Mouse (Mus musculus): ENCODE data around the gene Carm1.
A peak's percentile ranks its signal among the peaks of the same experiment; 100 is the strongest.
"Not testable (repeated sequence)": the region's sequence is repeated elsewhere in the genome, so short reads cannot be mapped to it uniquely, and the experiment has no call there.

Carm1 gene

DNA sequence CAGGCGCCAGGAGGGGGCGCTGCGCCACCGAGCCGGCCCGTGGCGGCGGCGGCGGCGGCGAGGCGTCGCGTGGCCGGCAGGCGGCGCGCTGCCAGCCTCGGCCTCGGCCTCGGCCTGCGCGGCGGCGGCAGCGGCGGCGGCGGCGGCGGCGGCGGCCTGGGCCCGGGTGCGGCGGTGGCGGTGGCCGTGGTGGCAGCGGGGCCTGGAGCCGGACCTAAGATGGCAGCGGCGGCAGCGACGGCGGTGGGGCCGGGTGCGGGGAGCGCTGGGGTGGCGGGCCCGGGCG lies at the start of gene Carm1:
Gene Carm1 (plus strand): TSS at position 106 of the 286 bp plus-strand sequence.
- DNase-seq (ENCODE audit: low spot score), result no peak

DNA sequence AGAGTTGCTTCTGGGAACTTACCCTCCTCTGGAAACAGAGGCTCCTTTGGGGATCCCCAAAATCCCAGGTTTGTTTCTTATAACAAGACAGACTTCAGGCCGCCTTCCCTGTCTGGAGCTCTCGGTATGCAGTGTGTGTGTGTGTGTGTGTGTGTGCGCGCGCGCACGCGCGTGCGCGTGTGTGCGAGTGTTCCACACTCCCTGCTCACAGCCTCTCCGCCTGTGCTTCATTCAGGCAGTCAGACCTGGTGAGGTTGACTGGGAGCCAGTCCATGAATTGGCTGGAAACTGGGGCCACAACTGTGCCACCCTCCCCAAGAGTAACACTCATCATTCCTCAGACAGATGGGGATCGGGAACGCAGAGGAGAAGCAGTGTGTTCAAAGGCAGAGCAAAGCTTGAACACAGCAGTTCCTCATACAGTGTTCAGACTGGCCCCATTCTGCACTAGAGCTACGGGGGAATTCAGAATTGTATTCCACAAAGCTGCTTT lies 49.6 kb upstream of the Carm1 start:
- DNase-seq (ENCODE audit: low spot score), result no peak

DNA sequence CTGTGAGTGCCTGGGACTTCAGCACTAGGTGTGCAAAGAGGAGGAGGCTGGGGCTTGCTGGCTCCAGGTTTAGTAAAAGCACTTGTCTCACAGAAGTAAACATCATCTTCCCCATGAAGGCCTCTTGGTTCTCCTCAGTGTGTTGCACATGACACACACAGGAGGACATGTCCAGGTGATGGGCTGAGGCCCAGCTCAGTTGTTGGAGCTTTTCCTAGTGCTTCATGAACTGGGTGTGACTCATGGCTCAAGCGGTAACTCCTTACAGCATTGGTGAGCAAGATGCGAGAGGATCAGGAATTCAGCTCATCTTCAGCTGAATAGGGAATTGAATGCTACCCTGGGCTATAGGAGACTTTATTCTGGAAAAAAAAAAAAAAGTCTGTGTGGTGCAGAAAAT lies 49.0 kb upstream of the Carm1 start:
- DNase-seq (ENCODE audit: low spot score), result no peak

DNA sequence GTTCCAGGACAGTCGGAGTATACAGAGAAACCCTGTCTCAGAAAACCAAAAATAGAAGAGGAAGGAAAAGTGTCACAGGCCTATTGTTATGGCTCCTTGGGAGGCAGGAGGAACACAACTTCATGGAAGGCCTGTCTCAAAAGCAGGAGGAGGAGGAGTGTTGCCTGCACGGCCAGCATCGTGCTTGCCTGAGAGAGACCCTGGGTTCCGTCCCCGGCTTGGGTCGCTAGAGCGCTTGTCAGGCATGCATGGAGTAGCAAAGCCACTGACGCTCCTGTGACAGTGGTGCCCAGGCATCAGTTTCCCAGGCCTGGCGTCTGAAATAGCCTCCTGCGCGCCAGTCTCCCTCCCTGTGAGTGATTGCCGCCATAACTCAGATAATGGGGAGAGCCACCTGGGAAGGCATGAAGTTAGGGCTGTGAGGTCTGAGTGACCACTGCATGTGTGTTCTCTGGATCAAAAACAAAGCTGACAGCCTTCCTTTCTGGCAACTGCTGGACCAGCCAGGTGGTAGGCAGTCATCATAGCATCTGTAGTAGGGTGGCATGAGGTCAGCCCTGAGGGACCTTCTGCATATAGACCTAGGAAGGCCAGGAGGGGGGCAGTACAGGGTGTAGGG lies 48.3 kb upstream of the Carm1 start:
- DNase-seq (ENCODE audit: low spot score), result no peak

DNA sequence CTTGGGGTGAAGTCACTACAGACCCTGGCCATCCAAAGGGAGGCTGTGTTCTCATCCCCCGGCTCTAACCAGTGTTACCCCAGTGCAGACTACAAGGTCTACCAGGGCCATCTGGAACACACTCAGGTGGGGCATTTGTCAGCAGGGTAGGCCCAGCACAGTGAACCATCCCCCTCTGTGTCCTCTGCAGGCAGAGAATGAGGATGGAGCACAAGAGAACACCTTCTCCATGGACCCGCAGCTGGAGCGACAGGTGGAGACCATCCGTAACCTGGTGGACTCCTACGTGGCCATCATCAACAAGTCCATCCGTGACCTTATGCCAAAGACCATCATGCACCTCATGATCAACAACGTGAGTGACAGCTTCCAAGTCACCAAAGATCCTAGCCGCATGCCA lies 43.3 kb upstream of the Carm1 start:
- DNase-seq (ENCODE audit: low spot score), result no peak

DNA sequence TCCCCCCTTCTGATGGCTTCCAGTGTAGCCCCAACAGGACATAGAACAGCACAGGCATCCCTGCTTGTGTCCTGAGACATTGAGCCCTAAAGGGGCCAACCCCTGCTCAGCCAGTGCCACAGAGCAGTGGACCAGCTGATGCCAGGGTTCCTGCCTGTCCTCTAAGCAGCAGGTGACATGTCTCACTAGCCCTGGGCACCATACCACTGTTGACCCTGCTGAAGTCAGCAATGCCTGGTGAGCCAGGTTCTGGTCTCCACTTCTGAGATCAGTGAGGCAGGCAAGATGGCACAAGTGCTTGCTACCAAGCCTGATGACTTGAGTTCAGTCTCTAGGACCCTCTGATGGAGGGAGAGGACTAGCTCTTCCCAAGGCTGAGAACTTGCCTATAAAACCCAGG lies 40.9 kb upstream of the Carm1 start:
- DNase-seq (ENCODE audit: low spot score), result no peak

DNA sequence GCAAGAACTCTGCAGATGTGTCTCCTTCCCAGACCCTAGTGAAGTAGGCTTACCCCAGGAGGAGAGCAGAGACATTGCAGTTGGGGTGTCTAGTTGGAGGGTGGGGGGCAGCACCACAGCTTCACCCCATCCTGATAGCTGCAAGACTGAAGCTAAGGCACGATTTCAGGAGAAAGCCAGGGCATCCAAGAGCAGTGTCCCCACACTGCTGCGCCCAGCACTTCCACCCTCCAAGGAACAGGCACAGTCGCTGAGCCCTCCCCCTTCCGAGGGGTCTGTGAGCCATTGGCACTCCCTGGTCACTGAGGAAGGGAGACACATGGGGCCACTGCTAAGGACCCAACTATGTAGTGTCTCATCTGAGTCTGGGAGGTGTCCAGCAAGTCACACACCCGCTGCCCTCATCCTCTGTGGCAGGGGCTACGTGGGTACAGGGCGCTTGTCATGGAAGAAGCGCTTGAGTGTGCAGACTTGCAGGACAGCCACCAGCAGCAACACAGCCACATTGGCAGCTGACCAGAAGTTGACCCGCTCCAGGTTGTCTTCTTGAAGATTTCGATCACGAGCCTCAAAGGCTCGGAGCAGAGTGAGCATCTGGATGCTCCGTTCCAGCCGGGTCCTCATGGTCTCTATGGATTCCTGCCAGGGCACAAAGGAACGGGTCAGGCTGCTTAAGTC lies 38.8 kb upstream of the Carm1 start:
- no peak for DNase-seq (ENCODE audit: low spot score)

DNA sequence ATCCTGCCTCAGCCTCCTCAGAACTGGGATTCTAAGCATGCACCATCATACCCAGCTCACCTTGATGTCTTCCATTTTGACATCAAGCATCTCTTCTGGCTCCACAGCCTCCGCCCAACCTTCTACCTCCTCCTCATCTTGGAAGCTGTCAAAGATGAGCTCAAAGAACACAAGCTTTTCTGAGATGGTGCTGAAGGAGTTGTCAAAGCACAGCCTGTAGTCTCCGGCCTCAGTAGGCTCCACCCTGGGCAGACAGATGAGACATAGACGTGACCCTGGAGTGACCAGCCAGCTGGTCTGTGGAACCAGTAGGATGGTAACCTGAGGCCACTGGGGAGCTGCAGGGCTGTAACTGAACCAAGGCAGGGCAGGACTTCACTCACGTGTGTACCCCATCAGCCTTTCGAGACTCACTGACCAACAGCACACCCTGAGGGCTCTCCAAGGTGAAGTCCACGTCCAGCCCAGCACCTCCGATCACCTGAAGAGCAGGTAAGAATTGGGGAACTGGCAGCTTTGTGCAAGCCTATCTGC lies 37.8 kb upstream of the Carm1 start:
- no peak for DNase-seq (ENCODE audit: low spot score)

DNA sequence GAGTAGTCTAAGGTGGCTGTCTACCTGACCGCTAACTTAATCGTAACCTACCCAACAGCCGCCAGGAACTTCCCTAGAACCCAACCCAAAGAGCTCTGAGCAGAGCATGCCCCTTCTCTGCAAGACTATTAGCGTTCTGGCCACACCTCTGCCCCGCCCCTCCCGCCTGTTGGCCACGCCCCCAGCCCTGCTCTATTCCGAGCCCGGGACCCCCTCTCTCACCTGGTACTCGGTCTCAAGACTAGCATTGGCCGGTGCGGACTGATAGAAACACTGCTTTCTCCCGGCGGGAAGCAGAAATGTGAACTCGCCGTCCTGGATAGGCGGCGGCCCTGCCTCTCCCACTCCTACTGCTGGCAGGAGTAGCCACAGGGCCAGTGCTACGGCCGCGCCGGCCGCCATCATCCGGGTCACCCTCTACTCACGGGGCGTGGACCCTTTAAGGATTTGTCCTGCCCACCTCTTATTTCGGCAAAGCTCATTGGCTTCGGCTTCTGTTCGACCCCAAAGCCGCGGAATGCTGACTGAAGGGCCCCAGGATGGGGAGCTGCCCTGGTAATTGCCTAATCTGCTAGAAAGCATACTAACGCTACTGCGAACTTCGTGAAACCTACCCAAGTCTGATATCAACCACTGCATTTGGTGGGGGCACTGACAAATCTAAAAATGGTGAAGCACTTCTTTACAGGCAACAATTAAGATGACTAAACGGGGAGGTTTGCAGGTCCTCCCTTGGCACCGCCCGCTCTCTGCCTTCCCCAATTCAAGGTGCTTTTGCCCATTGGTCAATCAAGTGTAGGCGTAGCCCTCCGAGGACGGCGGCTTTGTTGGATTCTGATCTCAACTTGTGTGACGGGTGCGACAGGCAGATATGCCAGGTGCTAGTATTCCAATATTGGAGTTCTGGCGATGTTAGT lies 36.7 kb upstream of the Carm1 start, which contains the start of gene Tmed1:
Gene Tmed1 (minus strand): TSS at position 481 of the 917 bp plus-strand sequence.
- DNase-seq (ENCODE audit: low spot score), result peak; percentile 84

DNA sequence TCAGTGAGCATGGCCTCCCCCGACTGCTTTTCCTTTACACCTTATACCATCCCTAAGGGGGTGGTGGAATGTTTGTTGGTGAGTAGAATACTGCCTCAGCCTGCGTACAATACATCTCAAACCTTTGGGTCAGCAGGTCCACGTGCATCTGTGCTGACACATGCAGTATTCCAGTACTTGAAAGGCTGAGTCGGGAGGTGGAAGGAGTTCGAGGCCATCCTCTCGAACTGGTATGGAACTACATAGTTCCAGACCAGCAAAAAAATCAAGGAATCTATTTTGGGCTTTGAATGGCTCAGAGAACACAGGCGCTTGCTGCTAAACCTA lies 36.0 kb upstream of the Carm1 start:
- DNase-seq (ENCODE audit: low spot score), result no peak

DNA sequence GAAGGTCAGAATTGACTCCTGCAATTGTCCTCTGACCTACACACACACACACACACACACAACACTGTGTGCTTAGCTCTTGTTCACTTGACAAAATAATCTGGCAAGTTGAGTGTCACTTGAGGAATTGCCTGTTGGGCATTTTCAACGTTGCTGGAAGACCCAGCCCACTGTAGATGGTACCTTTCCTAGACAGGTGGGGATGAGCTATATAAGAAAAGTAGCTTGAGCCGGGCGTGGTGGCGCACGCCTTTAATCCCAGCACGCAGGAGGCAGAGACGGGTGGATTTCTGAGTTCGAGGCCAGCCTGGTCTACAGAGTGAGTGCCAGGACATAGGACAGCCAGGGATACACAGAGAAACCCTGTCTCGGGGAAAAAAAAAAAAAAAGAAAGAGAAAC lies 35.6 kb upstream of the Carm1 start:
- DNase-seq (ENCODE audit: low spot score), result no peak

DNA sequence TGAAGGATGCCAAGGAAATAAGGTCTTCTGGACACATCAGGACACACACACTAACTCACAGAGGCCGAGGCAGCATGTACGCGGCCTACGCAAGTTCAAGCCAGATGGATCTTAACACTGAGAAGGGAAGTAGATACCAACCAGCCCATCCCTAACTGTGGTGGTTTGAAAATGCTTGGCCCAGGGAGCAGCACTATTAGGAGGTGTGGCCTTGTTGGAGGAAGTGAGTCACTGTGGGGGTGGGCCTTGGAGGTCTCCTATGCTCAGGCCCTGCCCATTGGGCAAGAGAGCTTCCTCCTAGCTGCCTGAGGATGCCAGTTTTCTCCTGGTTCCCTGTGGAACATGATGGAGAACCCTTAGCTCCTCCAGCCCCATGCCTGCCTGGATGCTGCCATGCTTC lies 33.2 kb upstream of the Carm1 start:
- no peak for DNase-seq (ENCODE audit: low spot score)

DNA sequence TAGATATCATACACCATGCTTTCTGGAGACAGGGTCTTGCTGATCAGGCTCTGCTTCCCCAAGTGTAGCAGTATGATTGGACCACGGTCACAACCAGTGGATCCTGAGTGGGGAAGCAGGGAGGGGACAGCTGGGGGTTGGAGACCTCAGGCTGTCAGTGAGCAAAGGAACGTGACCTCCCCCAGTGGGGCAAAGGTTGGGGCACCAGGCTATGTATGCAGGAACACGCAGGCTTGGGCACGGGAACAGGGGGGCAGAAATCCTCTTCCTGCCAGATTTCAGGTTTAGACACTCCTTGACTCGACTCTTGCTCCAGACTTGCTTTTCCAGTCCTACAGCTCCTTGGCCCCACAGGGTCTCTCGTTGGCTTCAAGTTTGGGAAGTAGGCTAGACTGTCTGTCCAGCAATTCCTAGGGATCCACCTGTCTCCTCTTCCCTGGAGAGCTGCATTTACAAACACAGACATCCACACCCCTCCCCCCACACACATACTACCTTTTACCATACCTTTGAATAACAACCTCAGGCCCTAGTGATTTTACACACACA lies 28.7 kb upstream of the Carm1 start:
- DNase-seq (ENCODE audit: low spot score), result no peak

DNA sequence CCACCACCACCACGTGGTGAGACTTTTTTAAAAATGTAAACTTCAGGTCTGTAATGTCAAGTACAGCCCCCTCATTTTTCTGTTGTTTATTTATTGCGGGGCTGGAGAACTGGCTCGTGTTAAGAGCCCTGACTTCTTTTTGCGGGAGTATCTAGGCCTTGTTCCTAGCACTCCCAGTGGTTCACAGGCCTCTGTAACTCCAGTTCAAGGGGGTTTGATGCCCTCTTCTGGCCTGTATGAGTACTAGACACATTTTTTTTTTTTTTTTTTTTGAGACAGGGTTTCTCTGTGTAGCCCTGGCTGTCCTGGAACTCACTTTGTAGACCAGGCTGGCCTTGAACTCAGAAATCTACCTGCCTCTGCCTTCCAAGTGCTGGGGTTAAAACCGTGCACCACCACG lies 28.0 kb upstream of the Carm1 start:
- DNase-seq (ENCODE audit: low spot score), result not testable (repeated sequence)

DNA sequence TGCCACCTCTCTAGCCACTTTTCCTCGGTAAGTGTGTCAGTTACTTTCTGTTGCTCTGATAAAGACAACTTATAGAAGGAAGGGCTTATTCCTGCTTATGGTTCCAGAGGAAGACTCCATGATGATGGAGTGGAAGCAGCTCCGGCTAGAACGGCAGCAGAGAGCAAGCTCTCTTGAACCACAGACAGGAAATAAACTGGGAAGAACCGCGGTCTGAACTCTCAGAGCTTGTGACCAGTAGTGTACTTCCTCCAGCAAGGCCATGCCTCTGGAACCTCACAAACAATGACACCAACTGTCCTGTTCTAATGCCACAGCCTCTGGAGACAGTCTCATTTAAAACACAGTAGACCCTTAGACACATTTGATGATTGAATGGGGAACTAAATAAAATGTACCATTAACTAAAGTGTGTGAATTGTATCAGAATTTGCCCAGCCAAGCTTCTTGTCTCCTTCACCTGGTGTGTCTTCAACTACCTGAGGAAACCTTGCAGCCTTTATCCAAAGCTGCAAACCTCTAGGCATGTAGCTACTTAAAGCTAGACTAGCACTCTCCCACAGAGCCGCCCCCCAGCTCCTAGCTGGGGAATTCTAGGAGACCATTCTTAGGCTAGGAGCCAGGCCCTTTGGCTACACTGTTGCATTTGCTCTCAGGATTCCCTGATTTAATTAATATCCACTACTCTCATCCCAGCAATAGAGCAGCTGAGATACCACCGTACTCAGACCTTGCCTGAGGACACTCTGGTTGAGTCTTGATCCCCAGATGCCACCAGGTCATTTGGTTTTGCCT lies 21.4 kb upstream of the Carm1 start:
- DNase-seq (ENCODE audit: low spot score), result no peak

DNA sequence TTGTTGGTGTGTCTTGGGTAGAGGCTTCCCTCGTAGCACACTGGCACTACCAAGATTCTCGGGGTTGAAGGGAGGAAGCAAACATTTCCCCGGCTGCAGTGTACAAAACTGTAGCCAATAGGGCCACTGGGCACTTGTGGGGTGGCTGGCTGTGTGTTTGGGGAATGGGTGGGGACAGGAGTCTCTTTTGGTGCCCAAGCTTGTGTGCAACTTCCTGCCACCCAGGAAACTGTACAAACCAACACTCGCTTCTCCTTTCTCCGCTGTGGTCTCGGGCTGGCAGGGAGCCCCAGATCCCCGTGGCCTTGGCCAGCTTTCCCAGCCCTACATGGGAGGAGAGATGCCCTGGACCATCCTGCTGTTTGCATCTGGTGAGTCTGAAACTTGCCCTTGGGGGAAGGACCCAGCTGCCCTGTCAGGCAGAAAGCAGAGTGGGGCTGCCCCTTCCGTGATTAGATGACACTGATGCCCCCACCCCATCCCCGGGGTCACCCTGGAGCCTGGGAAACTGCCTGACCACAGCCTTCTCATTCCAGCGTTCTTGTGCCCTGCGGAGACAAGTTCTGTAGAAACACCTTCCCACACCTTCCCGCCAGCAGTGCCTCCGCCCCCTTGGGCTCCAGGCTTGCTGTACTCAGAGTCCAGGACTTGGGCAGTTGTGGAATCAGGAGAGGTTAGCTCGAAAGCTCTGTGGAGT lies 20.6 kb upstream of the Carm1 start, which contains the start of gene AB124611:
Gene AB124611 (plus strand): TSS at position 240 of the 697 bp plus-strand sequence.
- no peak for DNase-seq (ENCODE audit: low spot score)

DNA sequence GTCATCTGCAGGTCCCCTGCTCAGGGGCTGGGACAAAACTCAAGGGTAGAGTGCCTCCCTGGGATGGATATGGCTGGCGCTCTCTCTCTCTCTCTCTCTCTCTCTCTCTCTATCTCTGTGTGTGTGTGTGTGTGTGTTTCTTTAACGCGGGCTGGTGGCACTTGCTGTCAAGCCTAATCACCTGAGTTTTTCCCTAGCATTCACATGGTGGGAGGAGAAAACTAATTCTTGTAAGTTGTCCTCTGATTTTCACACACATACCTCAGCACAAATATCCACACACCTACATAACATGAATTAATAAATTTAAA lies 20.1 kb upstream of the Carm1 start:
- no peak for DNase-seq (ENCODE audit: low spot score)

DNA sequence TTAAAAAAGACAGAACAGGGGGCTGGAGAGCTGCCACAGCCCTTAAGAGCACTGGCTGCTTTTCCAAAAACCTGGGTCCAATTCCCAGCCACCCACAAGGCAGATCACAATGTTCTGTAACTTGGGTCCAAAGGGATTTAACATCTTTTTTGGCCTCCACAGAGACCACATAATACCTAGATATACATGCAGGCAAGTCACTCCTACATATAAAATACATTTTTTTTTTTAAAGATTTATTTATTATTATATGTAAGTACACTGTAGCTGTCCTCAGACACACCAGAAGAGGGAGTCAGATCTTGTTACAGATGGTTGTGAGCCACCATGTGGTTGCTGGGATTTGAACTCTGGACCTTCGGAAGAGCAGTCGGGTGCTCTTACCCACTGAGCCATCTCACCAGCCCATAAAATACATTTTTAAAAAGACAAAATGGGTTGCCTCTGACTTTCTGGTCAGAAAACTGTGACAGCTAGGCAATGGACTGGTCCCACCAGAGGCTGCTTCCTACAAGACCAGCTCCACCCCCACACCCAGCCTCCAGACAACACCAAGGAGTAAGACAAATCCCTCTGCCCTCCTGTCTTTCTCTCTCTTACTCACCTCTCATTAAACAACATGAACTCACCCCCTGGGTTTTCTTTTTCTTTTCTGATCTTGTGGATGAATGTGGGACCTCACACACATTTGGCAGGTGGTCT lies 19.4 kb upstream of the Carm1 start:
- no peak for DNase-seq (ENCODE audit: low spot score)

DNA sequence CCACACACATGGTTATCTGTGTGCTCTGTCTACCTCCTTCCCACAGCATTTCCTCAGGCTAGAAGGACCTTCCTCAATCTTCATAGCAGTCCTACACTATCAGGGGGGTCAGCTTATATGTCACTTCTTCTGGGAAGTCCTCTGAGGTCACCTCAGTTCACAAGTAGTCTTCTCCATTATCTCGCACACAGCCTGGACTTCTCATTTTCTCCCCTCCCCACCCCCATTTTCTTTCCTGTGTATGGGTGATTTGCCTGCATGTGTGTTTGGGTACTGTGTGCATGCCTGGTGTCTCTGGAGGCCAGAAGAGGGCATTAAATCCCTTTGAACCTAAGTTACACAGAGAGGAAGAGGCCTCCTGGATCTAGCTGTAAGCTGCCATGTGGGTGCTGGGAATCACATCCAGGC lies 18.8 kb upstream of the Carm1 start:
- no peak for DNase-seq (ENCODE audit: low spot score)

DNA sequence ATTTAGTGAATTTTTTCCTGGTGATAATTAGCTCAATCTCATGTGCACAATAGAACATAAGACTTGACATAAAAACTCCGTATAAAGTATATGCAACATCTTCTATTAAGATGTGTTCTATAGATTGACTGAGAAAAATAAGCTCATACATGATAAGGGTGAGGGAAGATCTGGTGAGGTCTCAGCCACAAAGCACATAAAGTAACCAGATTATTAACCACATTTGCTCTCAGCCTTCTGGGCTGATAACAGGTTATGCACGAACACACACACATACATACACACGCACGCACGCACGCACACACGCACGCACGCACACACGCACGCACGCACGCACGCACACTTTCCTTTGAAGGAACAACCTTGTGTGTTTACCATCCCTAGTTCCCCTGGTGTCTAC lies 10.2 kb upstream of the Carm1 start:
- no peak for DNase-seq (ENCODE audit: low spot score)

DNA sequence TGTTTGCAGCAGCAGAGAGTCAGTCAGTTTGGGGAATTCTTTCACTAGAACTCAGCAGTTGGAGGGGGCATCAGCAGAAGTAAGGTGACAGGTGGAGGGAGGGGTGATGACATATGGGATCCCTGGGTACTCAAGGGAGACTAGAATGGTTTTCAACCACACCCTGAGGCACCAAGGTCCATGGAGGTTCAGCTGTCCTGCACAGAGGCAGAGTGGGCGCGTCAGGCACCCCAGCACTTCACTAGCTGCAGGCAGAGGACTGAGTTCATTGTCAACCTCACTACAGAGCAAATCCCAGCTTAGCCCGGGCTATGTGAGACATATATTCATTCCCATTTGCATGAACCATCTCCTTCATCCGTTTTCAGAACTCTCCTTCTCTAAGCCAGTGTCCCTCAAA lies 9.7 kb upstream of the Carm1 start:
- DNase-seq (ENCODE audit: low spot score), result no peak

Measured in spleen, adult 12 weeks (tissue).